Mouse (Mus musculus) ZHBTc4 (cell line): ENCODE measurements around the gene Kcnma1.

Experiments
- DNase-seq: peaks from one replicate; pipeline ENCODE4 v3.0.0-alpha.2; 2011; ENCODE audit warnings: low read depth, low spot score

The Kcnma1 gene

DNA sequence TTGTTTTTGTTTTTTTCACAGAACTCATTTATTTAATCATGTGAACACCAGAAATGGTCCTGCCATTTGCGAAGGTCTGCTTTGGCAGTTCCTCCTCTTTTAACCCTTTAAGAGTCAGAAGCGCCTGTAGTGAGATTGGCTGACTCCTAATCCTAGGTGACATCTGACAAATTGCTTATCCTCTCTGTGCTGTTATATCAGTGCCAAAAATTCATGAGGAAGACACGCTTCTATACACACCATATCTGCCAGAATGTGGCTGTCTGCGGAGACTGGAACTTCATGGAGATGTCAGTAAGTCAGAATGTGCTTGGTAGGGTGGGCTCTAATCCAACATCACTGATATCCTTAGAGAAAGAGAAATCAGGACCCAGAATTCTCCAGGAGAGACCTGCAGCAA lies 157.3 kb downstream of the Kcnma1 start:
- no peak for DNase-seq

DNA sequence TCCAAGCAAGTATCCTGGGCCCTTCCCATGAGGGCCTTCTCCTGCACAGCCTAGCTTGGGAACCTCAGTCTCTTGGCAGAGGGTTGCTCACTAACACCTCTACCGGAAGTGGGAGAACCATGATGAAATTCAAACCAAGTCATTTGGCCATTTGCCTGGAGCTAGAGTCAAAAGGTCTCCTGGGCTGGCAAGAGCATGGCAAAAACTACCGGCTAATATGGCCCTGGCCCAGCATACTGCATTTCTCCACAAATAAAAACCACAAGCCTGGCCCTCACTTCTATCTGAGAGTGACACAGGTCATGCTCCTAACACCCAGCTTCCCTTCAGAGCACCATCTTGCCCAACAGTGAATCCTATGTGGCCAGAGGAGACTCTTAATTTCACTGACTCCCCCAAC lies 159.3 kb downstream of the Kcnma1 start:
- no peak for DNase-seq

DNA sequence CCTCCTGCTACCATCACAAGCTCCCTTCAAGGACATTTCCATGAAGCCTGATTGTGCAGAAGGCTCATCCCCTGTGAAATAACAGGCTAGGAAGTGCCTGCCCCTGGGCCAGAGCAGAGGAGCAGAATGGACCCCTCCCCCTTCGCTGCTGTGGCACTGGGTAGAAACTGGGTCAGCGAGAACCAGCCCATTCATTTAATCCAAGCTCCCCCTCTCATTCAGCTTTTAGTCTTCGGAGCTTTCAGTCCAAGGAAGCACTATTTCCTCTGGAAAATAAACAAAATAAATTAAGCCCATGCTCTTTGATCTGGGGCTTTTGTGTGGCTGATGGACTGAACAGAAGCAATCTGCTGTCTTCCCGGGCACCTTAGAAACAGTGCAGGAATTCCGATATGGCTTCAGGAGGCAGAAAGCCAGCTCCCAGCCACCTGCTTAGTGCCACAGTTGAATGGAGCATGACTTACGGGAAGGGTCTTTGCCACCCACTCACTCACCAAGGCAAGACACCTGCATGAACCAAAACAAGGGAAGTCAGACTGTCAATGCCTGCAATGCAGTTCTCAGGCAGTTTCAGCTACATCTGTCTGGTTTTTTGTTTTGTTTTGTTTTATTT lies 165.7 kb downstream of the Kcnma1 start:
- DNase-seq, result no peak

DNA sequence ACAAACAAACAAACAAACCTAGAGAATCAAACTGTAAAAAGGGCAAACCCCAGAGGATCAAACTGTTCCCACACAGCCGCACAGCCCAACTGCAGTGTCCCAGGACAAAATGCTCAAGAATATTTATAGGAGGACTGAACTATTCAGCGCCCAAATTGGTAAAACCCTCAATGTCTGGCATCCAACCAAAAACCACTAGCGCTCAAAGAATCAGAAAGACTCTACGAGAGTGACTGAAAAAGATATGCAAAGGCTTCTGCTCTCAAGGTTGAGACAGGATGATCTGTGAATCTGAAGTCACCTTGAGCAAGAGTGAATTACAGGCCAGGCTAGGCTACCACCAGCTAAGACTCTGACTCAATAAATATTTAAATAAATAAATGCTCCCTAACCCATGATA lies 167.6 kb downstream of the Kcnma1 start:
- no peak for DNase-seq

DNA sequence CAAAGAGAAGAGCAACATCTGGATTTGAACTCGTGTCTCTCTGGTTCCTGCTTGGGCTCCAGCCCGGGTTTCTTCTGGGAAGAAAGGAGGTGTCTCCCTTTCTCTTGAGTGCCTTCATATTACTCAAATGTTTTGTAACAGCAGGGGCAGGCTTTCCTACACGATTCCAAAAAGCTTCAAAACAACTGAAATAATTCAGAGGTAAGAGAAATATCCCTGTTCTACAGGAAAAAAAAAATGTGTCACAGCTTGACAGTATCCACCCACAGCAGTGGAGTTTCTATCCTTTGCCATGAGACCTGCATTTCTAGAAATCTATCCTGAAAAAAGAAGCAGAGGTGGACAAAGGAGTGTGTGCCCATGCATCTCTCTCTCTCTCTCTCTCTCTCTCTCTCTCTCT lies 172.3 kb downstream of the Kcnma1 start:
- no peak for DNase-seq

DNA sequence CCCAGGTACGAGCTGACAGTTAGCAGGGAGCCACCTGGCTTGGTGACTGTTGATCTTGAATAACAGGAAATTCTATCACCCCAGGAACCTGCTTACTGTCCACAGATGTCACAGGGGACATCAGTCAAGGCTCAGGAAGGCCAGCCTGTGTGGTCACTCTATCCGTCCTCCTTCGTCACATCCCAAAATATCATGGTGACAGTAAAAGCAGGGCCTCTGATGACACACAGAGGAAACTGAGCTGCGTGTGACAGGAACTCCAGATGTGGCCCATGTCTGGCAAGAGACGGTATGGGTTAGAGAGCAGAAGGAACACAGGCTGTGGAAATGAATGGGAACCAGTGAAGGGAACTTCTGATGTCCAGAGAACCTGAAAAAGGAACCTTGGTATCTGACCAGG lies 174.7 kb downstream of the Kcnma1 start:
- DNase-seq, result no peak

DNA sequence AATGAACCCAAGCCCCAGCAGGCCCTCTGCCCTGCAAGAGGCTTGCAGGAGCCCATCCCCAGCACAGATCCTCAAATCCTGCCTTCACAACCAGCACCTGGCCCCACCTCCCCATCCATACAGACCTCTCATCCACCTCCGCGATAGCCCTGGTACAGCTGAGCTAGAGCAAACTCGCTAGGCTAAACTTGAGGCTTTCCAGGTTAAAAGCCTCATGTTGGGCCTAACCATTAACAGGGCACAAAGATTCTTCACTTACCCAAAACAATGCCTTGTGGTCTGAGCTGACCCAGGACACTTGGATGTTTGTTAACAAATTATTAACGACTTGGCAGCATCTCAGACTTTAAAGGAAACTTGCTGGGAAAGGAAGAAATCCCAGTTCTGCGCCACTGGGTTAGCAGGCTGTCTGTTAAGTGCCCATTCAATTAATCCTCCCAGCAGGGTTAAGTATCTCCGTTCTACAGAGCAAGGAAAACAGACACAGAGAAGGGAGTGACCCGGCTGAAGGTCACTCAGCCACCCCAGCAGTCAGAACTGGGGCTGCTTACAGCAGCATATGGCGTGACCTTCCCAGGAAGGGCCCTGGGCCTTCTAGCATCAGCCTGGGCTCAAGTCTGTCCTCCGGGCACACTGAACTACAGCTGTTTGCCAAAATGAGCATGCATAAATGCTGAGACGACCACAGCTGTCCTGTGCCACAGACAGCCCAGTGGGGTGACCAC lies 178.7 kb downstream of the Kcnma1 start:
- DNase-seq, result peak; percentile 57

DNA sequence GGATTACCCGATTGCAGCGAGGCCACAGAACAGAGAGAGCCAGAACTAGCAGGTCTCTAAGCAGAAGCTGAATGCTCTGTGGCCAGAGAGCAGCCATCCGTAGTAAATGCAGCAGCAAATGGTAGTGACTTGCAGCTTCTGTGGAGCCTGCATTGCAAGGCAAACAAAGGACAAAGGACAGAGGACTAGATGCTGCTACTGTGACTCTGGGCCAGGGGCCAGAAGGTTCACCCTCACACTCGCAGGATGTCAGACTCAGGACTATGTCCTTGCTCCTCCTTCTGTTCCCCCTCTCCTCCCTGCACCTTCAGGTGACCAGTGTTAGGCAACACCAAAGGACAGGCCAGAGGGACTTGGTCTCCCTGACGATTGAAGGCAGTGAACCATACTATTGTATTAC lies 183.0 kb downstream of the Kcnma1 start:
- no peak for DNase-seq

DNA sequence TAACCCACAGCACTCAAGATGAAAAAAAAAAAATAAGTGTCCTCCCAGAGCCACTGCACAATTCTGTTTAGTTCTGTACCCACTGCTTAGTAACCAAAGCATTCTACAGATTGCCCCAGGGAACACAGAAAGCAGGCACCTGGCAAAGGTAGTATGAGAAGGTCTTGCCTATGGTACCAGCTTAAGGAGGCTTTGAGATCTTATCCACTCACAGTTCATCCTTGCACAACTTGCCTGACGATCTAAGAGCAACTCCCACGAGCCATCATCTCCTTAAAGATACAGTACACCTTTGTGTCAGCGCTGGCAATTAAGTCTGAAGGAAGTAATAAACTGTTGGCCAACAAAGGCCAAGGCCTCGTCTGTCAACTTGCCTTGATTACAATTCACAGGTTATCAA lies 184.0 kb downstream of the Kcnma1 start:
- DNase-seq, result no peak

DNA sequence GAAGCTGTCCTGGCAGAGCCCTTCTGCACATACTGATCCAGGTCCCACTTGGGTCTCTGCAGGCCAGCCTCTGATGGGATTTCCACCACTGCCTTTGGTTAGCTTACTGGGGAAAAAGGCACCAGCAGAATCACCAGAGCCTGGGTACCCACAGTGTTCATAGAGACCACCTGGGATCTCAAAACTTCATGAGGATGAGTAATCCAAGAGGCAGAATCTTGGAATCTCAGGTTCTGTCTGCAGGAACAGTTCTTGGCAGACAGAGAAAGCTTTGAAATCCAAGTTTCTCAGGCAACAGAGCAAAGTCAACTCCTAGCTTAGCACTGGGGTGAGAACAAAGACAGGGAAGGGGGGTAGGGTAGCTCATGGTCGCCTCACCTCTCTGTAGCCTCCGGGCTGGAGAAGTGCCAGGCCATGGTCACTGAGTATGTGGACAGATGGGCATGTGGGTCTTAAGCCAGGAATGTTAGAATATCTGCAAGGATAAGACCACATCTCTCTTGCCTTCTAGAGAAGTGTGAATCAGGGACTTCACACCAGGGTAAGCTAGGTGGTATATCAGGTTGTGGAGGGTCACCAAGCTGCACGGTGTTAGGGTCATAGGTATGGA lies 185.5 kb downstream of the Kcnma1 start:
- DNase-seq, result no peak

DNA sequence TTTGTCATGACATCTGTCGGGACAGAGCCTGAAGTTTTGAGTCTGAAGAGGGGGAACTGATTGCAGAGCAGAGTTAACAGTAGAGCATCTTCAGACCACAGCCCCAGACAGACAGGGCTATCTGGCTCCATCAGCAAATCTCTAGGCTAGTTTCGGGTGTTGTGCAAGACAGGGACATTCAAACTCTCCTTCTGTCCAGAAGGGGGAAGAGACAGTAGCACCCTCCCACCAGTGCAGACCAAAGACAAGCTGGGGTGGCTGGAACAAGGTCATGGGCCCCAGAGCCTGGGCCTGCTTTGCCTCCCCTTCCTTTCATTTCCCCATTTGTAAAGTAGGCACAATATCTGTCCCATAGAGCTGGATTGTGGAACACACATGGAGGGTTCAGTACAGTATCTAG lies 189.4 kb downstream of the Kcnma1 start:
- no peak for DNase-seq

DNA sequence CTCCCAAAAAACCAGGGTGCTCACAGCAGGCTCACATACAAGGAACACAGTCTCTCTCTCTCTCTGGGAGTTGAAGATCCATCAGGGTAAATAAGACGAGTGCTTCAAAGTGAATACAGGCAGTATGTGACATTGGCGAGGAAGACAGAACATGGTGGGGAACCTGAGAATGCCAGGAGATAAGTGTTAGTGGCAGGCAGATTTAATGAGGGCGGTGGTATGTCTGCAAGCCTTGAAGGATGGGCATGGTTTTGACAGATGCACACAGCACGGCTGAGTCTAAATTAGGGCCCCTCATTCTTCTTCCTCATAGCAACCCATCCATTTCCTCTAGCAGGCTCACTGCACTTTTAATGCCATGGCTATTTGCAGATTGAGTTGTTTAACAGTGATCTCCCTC lies 190.0 kb downstream of the Kcnma1 start:
- DNase-seq, result no peak

DNA sequence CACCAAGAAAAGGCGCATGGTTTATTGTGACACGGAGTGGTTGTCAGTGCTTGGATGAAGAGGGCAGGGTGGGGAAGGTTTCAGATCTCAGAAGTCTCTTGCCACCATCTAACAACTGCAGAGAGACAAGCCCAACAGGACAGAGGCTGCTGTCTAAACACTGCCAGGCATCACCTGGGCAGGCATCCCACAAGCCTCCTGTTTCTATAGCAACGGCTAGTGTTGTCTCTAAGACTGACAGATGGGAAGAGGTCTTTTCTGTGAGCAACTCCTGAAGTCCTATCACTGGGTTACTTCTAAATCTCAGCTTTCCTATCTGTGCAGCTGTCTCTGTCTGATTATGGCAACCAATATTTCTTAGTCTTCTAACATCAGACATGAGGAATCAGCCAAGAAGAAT lies 196.7 kb downstream of the Kcnma1 start:
- DNase-seq, result no peak

DNA sequence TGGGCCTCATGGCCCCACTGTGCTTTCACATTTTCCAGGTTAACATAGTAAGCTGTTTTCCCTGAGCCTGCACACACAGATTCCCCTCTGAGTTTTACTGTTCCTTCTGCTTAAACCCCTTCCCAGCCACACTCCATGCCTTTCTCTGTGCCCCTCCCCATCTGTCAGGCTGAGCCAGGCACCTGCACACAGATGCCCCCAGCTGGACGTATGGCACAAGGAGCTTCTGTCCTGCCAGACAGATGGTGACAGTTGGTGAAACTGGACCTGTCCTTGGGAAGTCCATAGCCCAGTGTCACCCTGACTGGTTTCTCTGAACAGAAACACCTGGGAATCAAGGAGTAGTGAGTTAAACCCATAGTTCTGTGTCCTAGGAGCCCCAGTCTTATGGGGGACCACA lies 204.2 kb downstream of the Kcnma1 start:
- no peak for DNase-seq

DNA sequence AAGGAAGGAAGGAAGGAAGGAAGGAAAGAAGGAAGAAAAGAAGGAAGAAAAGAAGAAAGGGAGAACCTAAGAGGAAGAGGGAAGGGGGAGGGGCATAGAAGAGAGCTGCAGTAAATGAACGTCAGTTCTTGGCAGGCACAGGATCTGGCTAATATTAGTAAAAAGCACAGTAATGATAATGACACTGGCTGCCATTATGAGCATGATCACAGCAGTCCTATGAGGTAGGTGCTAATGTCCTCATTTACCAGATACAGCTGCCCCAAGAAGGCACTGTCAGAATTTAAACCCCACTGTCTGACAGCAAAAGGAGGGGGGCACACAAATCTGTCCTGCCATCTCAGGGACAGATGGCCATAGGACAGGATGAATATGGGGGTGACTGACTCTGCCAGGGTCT lies 205.2 kb downstream of the Kcnma1 start:
- no peak for DNase-seq

DNA sequence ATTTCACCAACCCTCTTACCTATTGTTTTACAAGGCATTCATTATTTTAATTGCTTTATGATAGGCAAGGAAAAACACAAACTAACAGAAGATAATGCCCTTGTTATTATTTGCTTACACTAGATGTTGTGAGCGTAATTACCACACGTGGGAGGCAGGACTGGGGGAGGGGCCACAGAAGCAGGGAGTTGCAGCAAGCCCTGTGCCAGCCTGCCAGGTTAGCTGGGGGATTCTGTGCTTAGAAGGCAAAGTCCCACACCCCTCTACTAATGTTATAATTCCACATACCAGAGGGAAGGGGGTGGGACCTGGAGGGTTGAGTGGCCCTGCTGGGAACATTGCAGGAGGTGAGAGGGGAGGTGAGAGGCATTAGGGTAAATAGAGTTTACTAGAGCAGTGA lies 207.9 kb downstream of the Kcnma1 start:
- no peak for DNase-seq

DNA sequence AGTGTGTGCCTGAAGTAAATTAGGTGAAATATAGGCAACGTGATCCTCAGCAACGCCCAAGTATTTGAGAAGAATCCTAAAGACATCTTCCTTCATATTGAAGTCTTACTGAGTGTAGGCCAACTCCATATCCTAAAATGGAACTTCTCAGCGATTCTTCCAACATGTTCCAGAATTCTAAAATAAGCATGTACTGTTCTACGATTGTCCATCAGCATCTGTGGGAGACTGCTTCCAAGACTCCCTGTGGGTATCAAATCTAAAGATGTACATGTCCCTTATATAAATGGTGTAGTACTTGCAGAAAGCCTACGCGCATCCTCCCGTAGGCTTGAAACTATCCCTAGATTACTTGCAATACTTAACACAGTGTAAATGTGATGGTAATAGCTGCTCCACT lies 217.4 kb downstream of the Kcnma1 start:
- DNase-seq, result no peak

DNA sequence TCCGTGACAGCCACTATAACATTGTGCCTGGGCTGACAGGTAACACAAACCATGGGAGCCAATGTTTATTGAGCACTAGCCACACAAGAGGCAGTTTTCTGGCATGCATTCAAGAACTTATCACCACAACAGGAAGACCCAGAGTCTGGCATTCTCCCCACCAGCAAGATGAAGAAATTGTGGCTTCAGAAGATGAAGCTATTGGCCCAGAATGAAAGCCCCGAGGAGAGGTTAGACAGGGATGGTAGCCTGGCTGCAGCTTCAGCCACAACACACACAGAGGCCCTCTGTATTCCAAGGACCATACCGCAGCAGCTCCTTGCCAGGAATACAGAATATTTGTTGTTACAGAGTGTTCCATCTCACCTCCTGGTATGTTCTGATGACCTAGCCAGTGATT lies 221.6 kb downstream of the Kcnma1 start:
- no peak for DNase-seq

DNA sequence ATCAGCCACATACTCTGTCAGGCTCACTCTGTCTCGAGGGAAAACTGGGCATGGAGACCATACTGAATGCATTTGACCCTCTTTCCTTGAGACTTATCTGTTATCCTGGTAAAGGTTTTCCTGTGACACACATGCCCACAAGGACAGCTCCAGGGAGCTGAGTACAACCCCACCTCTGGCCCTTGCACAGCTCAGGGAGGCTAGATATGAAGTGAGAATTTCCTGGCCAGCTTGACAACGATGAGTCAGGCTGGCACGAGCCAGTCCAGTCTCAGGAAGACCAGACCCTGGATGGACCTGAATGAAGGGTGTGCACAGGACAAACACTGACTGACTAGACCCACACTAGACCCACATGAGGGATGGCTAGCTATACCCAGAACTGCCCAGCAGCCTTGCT lies 222.2 kb downstream of the Kcnma1 start:
- no peak for DNase-seq

DNA sequence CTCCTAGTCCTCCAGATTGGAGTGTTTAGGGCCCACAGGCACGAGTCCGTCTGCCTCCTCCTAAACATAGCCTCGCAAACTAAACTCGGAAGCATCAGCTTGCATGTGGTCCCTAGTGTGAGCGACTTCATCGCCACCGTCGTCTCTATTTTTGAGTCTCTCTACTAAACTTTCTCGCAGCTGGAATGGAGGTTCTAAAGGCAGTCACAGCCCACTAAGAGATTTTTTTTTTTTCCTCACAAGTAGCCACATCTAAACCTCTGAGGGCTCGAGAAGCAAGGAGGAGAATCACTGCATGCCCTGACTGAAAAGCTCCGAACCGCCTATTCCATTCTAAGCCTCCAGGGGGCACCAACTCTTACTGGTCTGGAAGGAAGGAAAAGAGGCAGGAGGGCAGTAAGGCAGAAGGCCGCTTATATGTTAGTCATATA lies 223.0 kb downstream of the Kcnma1 start:
- peak; percentile 62 for DNase-seq

DNA sequence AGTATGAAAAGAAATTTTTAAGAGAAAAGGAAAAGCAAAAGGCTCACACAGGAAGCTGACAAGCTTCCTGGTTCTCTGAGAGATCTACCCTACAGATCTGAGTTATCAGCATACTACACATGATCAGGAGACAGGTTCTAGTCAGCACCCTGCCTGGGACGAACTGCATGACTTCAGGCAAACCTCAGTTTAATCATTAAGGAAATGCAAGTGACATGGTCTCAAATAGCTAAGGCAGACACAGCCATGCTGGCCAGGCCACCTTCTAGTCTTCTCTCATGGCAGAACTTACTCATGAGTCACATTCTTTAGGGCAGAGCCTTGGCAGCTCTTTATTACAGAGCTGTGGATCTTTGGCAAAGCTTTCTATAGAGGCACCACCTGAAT lies 227.6 kb downstream of the Kcnma1 start:
- DNase-seq, result no peak

DNA sequence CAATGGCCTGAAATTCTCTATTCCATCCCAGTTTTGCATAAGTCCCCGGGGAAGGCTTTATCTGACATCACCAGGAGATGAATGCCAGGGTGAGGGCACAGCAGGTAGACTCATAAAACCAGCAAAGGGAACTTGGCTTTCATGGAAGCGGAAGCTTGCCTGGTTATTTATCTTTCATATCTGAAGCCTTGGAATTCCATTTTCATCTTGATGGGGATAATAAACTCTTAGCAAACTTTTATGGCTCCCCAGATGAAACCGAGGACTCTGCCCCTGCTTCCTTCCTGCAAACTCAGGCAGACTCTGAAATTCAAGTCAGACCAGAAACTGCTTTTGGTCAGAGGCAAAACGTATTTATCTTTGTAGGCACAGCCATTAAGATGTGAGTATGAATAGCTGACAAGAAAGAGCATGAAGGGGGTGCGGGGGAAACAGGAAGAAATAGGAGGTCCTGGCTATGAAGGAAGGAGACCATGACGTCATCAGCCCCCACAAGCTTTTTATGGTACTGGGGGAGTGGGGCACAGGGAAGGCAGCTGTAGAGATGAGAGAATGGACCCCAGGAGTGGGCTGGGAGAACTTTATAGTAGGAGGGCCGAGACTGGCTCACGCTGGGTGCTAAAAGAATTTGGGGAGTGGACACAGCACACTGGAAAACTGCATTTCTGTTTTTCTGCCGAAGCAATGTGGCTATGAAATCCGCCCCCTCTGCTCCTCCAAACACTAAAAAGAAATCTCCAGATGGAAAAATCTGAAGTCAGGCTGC lies 228.2 kb downstream of the Kcnma1 start:
- DNase-seq, result no peak
